Mouse (Mus musculus) heart, postnatal 0 days (tissue): ENCODE measurements around the gene Dbn1.

ENCODE experiments used
- CTCF ChIP-seq: IDR thresholded peaks from 2 replicates; pipeline ENCODE4 v1.5.1; 2016; ENCODE audit warnings: antibody characterized with exemption, control low read depth, low read depth
- EP300 ChIP-seq: IDR thresholded peaks from 2 replicates; pipeline ENCODE4 v1.6.1; 2016; ENCODE audit warnings: antibody characterized with exemption, low read depth

DNA sequence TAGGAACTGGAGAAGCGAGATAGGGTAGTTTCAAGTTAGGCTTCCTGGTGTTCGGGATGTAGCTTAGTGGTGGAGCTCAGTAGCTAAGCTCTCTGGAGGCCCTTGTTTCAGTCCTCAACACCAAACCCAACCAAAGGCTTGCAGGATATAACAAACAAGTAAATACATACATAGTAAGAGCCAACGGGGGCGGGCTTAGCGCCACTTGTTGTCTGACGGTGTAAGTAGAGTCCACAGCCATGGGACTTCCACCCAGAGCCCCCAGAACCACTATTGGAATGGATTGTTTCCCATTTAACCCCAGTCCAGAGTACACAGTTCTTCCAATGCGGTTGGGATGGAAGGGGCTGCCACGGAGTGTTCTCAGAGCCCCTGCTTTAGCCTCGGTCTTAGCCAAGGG is 25.9 kb upstream of the Dbn1 start:
- no peak for TF ChIP-seq CTCF
- no peak for TF ChIP-seq EP300
